Mouse (Mus musculus): ENCODE results near the gene Mrps21. TPM values are rescaled to one million over a fixed set of nuclear protein-coding genes. Genes with fewer than 3 reads are reported as not detected.
"Not testable (repeated sequence)": the region's sequence is repeated elsewhere in the genome, so short reads cannot be mapped to it uniquely, and the experiment has no call there.

Gene Mrps21
- total RNA-seq, 2 experiments from 2014 or later: 126 TPM

DNA sequence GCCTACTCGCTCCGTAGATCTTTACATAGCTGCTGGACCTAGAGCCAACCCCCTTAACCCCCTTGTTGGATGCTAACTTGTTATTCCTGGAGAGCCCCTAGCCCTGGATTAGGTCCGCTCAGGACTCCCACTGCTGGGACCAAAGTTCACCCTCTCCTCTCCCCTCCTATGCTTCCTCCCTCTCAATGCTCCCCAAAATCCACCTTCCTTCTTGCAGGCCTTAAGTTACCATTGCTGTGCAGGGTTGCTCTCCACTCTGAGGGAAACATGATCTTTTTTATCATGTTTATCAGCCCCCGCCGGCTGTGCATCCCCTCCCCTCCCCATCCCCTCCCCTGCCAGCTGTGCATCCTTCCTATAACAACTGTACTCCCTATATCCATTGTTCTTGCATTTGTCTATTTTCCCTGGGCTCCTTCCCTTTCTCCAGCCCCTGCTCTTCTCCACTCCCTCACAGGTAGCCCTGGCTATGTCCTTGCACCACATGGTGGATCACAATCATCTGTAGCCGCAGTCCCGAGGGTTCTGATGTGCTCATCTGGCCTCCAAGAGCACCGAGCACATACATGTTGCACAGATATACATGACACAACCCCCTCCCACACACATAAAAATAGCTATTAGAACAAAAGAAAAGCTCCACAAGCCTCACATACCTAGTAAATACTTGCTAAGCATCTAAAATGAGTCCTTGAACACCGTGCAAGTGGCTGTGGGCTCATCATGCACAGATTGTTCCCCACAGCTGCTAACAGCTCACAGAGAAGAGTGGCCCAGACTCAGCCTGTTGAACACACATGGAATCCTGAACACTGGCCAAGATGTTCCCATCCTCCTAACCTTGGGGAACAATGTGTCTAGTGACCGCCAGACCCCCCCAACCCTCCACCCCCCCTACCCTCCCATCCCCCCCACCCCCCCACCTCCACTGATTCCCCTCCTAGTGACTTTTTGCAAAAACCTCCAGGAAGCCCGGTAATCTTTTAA lies 21.0 kb upstream of the Mrps21 start:
- intact Hi-C loops (cut with DNase I): no loop called here
- DNase-seq: no peak

DNA sequence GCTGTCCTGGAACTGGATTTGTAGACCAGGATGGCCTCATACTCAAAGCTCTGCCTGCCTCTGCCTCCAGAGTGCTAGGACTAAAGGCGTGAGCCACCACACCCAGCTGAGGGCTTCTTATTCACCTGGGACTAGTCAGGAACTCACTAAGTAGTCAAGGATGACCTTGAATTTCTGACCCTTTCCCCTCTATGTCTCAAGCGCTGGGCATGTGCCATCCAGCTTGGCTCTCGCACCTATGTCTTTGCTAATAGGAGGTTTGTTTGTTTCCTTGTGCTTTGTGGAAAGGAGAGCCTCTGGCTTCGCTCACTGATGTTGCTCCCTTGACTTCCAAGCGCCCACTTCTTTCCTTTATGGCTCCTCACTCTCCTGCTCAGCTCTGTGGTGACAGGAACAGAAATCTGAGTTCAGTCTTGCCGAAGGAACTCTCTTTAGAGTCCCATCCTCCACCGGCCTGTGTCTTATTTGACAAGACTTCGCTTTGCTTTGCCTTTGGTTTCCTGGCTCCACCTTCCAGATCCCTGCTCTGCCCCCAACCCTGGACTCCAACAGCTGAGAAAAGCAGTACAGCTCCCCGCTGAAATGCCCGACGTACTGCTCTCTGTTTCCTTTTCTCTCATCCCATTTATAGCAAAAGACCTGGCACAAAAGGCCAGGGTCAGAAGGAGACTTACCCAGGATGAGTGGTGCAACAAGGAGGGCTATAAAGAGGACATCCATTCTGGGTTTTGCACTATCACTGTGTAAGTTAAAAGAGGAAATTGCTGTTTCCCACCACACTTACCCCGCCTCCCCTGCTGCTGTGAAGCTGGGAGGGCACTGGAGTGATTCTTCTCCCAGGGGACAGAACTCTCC lies 20.1 kb upstream of the Mrps21 start, which contains the start of gene BC028528:
Gene BC028528, minus strand, starts transcription at position 795 of the 855 bp plus-strand sequence.
- intact Hi-C loops (cut with DNase I): no loop called here
- no peak for DNase-seq

DNA sequence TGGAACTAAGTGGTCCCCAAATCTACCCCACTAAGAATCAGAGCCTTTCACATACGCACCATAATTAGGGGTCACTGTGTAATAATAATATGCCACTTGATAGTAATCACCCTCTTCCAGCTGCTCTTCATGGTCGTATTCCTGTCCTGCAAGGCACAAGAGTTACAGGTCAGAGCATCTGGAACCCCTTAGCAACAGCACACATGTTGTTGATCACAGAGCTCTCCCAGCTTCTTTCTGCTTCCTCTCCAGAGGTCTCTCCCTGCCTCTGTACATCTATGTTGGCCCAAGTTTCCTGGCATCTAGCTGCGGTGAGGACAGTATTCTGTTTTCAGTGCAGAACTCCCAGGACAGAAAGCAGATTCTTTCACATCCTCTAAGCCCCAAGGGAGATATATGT lies 18.3 kb upstream of the Mrps21 start:
- no peak for DNase-seq
- intact Hi-C loops (cut with DNase I): no loop called here

DNA sequence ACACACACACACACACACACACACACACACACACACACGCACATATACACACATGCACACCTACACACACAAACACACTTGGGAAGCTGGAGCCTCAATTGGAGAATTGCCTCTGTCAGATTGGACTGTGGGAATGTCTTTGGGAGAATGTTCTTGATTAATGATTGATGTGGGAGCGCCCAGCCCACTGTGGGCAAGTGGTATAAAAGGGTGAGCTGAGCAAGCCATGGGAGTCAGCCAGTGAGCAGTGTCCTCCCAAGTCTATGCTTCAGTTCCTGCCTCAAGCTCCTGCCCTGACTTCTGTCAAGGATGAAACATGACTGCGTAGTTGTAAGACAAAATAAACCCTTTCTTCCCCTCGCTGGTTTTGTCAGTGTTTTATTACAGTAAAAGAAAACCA lies 16.3 kb upstream of the Mrps21 start:
- intact Hi-C loops (cut with DNase I): no loop called here
- no peak for DNase-seq

DNA sequence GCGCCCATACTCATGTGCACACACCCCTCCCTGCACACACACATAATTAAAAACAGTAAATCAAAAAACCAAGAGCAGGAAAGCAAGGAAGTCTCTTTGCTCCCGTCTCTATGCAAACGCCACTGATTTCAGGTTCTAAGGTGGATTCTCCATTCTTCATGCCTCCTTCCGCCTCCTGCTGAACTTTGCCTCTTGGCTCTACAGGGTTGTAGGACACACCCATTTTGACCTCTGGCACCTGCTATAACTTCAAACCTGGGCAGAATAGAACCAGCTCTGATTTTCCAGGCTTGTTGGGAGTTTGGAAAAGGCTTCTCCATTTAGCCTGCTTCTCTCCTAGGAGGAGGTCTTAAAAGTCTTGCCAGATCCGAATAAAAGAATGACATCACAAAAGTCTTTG lies 13.1 kb upstream of the Mrps21 start:
- no peak for DNase-seq
- intact Hi-C loops (cut with DNase I): no loop called here

DNA sequence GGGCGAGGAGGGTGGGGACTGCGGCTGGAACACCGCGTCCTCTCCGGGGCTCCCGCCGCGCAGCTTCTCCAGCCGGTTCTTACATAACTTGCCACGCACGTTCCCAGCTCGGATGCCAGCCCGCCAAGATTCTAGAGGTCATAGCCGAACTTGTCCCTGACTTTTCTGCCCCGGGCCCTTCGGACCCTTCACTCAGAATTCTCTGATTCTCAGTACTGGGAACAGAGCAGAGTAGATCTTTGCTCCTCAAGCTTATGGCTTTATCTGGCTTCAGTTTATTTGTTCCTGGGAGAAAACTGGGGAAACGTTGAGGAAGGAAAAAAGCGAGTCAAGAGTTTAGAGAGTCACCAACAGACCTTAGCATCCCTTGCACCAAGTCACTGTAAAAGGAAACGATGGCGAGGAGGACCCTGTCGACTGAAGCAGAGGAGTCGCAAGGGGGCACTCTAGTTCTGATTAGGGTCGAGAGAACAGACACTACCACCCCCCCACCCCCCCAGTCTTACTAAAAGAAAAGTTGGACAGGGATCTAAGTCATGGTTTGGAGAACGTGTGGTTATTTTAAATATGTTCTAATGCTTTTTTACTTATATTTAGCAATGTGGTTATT lies 11.6 kb upstream of the Mrps21 start:
- peak; percentile 72 for DNase-seq
- intact Hi-C loops (cut with DNase I): loop anchor here (1.0 kb wide), 1 partner anchor 24 kb away; no protein-coding TSS in a partner anchor

DNA sequence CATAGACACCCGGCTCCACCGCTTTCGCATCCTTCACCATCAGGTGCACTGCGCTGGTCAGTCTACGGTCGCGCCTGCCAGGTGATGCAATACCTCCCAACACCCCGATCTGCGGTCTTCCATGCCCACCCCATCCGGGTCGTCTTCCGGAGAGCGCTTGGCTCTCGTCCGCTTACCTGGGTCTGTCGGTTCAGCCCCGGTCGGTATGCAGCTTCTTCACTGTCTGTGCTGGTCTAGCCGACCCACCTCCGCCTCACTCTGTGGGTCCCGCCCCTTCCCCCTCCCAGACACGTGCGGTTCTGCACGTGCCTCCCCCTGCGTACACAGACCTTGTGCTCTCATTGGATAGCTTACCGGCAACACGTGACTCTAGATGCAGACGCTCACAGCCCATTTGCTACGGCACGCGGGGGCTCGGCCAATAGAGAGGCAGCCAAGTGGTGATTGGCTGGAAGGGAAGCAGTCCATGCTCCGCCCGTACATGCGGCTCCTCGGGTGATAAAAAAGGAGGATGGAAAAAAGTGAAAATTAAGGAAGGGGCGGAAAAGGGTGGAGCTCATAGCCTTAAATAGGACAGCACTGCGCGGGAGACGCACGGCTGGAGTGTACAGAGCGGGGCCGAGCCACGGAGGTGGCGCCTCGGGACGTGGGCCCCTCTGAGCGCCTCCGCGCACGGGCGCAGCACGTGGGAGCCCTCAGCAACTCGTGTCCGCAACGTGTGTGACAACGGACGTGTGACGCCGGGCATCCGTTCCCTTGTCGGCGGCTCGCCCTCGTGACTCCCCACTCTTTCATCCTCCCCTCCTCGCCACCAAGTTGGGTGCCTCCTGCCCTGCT lies 10.9 kb upstream of the Mrps21 start, which contains the start of gene Ciart:
Gene Ciart, minus strand, starts transcription at position 273 of the 837 bp plus-strand sequence.
- intact Hi-C loops (cut with DNase I): loop anchor here (1.0 kb wide), 1 partner anchor 25 kb away; no protein-coding TSS in a partner anchor

DNA sequence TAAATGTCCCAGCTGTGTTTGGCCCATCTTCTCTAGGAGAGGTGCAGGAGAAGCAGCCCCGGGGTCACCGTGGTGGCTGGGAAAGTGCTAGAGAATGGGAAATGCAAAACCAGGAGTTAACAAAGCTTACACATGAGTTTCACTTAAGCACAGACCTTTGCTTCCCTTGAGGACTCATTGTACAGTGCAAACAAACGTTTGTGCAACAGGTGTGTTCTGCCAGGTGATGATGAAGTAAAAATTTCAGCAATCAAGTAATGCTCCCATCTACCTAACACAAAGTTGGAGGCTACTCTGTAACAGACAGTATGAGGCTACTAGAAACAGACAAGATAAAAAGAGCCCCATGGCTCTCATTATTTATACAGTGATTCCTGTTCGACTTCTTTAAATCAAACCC lies 7.7 kb upstream of the Mrps21 start:
- intact Hi-C loops (cut with DNase I): no loop called here
- DNase-seq: no peak

More for the DNA sequence above, 10.9 kb upstream of the Mrps21 start, which contains the start of gene Ciart:
- peak; percentile 94 for DNase-seq

DNA sequence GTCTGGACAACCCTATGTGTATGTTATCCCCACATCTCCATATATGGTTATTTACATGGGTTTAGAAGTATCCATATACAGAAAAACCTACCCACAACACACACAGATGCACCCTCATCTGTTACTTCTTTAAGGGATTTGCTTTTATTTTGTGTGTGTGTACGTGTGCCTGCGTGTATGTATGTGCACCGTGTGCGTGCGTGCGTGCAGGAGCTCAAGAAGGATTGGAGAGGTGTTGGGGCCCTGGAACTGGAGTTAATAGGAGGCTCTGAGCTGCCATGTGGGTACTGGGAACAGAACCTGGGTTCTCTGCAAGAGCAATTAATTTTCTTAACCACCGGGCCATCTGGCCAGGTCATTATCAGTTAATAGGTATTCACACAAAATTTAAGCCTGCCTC lies 729 bp upstream of the Mrps21 start:
- DNase-seq: no peak
- intact Hi-C loops (cut with DNase I): no loop called here

DNA sequence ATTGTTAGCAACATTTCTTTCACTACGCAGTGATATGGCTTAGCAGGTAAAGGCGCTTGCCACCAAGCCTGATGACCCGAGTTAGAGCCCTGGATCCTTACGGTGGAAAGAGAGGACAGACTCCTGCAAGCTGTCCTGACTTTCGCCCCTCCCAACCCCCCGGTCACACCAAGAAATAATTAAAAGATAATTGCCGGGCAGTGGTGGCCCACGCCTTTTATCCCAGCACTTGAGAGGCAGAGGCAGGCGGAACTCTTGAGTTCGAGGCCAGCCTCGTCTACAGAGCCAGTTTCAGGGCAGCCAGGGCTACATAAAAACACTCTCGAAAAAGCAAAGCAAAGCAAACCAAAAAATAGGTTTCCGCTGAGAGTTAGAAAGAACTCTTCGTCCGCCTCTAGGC lies 343 bp downstream of the Mrps21 start:
- intact Hi-C loops (cut with DNase I): no loop called here
- no peak for DNase-seq

DNA sequence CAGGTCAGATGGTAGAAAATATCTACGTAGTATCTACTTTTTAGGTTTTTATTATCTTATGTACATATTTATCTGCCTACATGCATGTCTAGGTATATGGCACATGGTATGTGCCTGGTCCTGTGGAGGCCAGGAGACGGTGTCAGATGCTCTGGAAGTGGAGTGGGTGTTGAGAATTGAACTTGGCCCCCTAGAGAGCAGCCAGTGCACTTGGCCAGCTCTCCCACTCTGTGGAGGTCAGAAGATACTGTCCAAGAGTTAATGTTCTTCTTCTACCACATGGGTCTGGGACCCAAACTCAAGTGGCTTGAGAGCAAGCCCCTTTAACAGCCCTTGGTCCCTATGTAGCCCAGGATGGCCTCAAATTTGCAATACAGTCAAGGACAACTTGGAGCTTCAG lies 3.9 kb downstream of the Mrps21 start:
- intact Hi-C loops (cut with DNase I): no loop called here
- no peak for DNase-seq

DNA sequence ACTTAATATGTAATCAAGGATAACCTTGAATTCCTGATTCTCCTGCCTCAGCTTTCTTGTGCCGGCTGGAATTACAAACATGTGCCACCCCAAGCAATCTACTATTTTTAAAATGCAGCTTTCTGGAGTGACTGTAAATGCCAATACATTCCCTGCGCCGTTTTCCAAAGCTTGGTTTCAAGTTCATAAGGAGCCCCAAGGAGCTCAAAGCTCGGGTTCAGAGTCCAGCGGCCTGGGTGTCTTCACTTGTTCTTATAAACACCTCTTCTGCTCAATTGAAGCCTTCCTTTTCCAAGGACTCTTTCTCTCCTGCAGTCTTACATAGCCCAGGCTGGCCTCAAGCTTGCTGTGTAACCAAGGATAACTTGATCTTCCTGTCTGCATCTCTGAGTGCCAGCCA lies 5.2 kb downstream of the Mrps21 start:
- intact Hi-C loops (cut with DNase I): no loop called here
- no peak for DNase-seq

DNA sequence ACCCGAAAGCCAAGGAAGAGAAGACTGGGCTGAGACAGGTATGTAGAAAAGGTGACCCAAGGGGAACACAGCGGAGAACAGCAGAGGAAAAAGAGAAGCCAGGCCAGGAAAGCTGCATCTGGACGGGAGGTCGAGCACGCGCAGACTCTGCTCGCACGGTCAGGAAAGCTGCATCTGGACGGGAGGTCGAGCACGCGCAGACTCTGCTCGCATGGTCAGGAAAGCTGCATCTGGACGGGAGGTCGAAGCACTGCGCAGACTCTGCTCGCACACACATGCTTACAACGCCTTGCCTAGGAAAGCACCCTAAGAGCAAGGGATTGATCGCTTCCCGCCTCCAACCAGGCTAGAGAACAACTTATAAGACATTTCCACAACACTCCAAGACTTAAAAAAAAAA lies 5.7 kb downstream of the Mrps21 start:
- no peak for DNase-seq
- intact Hi-C loops (cut with DNase I): no loop called here

DNA sequence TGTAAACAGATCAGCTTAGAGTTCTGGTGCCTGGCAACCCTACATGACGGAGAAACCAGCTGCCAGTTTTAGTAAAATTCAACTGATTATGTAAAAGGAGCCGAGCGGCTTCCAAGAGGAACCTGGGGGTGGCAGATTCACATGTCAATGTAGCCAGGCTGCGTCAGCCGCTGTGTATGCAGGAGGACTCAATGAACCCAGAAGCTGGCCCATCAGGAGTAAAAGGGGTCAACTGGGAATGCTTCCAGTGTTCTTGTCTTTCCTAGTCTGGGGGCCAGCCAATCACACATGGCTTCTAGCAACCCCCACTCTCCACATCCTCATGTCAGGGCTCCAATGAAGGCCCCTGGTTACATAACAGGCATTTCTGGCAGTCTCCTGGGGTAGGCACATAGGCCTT lies 6.3 kb downstream of the Mrps21 start:
- intact Hi-C loops (cut with DNase I): no loop called here
- no peak for DNase-seq

DNA sequence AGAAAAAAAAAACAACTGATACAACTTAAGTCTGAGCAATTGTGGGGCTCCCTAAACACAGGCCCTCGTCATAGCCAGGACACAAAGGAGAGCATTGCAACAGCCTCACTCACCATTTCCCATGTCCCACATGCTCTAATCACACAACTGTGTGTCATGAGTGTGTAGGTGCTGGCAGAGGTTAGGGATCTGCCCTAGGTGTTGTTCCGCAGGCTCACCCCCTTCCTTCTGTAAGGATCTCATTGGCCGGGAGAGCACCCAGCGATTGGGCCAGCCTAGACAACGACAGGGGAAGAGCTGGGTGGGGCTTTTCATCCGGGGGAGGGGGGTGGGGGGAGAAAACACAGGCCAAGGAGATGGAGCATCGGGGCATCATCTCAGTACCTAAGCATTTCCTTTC lies 7.7 kb downstream of the Mrps21 start:
- intact Hi-C loops (cut with DNase I): no loop called here
- DNase-seq: no peak

DNA sequence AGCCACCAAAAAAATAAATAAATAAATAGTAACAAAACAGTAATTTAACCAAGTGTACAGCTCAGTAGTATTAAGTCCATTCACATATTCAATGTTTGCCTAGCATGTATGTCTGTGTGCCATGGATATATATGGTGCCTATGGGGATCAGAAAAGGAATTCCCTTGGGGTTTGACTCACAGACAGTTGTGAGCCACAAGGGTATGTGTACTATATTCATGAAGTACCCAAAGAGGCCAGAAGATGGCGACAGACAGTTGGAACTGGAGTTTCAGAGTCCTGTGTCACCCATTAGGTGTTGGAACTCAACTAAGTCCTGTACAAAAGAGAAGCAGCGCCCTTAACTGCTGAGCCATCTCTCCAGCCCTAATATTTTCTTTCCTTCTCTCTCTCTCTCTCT lies 9.5 kb downstream of the Mrps21 start:
- DNase-seq: peak; percentile 65
- intact Hi-C loops (cut with DNase I): no loop called here

DNA sequence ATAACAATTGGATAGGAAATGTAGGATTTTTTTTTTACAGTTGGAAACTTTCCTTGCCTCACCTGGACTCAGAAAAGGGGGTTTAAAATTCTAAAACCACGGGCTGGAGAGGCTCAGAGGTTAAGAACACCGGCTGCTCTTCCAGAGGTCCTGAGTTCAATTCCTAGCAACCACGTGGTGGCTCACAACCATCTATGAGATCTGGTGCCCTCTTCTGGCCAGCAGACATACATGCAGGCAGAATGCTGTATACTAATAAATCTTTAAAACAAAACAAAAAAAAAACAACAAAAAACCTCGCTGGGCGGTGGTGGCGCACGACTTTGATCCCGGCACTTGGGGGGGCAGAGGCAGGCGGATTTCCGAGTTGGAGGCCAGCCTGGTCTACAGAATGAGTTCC lies 10.1 kb downstream of the Mrps21 start:
- intact Hi-C loops (cut with DNase I): no loop called here
- DNase-seq: no peak

DNA sequence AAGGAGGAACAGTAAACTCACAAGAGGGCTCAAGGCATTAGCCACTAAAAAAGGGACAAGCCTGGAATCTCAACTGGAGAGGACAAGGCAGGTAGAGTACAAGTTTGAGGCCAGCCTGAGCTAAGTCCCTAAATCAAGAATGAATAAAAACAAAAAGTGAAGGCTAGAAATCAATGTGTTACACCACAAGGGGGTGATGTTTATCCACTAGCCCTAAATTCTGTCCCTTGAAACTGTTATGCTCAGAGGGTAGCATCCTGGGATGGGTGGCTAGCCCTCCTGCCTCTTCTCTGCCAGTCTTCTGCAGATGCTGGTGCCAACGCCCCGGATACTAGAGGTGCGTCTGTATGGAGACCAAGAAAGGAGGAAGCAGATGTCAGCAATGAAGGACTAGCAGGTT lies 11.0 kb downstream of the Mrps21 start:
- DNase-seq: no peak
- intact Hi-C loops (cut with DNase I): no loop called here

DNA sequence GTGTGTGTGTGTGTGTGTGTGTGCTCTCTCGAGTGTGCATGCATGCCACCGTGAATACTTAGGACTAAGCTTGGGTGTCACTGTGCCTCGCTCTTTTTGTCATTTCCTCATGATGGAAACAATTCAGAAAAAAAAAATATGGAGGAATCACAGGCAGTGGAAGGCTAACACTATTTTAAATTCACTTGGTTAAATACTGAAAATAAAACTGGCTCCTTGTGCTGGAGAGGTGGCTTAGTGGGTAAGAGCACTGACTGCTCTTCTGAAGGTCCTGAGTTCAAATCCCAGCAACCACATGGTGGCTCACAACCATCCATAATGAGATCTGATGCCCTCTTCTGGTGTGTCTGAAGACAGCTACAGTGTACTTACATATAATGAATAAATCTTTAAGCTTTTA lies 13.0 kb downstream of the Mrps21 start:
- intact Hi-C loops (cut with DNase I); DNase-seq: not testable (repeated sequence)

DNA sequence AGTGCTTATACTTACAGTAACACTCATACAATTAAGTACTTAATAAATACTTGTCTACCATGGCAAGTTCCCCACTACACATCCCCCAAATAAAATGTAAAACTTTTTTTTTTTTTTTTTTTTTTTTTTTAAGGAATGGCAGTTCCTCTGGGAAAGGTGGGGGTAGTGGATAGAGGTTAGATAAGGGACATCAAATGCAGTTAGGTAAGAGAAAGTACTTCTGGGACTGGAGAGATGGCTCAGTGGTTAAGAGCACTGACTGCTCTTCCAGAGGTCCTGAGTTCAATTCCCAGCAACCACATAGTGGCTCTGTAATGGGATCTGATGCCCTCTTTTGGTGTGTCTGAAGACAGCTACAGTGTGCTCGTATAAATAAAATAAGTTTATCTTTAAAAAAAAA lies 14.3 kb downstream of the Mrps21 start:
- DNase-seq; intact Hi-C loops (cut with DNase I): not testable (repeated sequence)

Data from left cerebral cortex, postnatal 4 days (tissue).